Mouse (Mus musculus) T-helper 17 cell (primary cell): ENCODE data around the gene Rufy2.
"Not testable (repeated sequence)": the region's sequence is repeated elsewhere in the genome, so short reads cannot be mapped to it uniquely, and the experiment has no call there.

Experiments used
- in situ Hi-C, 2 experiments: fragments of 300-600 bp; cut with MboI, MseI; formaldehyde crosslinking; loops; 1 replicate in 1 of 2; 2 replicates in 1 of 2; pipeline ENCODE4 v1.15.1; 2025; ENCODE audit warnings: high pct_unique_total_duplicates in 2 of 2

The Rufy2 gene

DNA sequence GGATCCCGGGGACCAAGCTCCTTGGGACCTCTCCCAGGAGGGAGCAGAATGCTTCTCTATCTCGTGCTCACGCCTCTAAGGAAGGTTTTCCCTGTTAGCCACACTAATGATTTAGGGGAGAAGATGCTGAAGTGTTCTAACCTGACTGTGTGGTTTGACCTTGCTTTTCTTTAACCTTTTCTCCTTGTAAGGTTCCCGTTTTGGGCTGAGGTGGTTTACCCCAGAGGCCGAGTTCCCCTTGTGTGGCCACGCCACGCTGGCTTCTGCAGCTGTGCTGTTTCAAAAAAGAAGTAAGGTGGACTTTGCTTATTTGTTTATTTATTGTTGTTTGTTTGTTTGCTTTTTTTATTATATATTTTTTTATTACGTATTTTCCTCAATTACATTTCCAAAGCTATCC is 67.7 kb downstream of the Rufy2 start:
- in situ Hi-C loops = no loop called here

DNA sequence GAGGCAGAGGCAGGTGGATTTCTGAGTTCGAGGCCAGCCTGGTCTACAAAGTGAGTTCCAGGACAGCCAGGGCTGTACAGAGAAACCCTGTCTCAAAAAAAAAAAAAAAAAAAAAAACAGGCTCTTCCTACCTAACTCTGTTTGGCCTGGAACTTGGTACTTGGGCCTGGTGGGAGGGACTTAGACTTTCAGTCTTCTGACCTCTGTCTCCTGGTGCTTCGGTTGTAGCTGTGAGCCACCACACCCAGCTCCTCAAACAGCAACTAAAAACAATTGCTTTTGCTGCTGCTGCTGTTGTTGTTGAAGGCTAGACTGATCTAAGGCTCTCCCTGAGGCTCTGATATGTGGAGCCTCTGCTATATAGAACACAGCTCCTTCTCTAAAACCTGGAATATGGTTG is 69.1 kb downstream of the Rufy2 start:
- in situ Hi-C loops = no loop called here

DNA sequence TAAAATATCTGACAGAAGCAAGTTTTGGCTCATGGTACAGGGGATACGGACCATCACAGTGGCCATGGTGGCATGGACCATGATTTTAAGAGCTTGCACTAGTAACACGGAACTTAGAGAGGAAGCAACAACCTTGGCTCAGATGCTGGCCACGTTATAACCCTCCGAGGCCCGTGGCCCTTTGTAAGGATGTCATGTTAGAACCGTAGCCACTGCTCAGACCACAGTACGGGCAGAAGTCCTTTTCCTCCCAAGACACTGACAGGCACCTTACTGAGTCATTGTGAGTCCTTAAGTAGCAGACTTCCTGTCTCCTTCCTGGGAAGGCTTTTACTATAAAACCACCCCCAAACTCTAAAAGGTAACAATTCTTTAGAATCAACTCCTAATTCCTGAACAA is 71.2 kb downstream of the Rufy2 start:
- in situ Hi-C loops = no loop called here

DNA sequence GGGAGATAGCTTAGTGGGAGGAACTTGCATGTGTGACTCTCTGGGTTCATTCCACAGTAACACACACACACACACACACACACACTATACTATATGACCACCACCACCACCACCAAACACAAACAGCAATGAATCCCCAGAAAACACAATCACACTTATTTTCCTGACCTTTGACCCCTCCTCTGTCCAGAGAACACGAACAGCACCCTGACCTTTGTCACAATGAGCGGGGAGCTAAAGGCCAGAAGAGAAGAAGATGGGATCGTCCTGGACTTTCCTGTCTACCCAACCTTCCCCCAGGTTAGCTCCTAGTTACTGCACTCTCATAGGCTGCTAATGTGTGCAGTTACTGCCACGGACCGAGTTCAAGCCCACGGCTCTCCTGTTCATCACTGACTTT is 72.0 kb downstream of the Rufy2 start:
- in situ Hi-C loops = no loop called here

DNA sequence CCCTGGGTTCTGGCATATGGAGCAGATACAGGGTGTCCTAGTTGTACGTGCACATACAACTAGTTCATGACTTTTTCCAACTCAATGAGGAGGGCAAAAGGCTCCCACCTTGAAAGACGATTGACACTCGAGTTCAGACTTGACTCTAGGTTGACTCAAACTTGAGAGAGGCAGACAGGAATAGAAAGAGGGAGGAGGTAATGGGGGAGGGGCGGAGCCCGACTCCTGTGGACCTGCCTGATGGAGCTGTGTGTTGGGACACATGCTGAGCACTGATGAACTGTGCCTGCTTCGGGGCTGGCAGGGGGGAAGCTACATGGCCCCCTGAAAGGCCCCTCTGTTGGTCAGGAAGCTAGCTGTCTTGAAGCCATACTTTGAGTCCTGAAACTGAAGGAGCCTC is 73.0 kb downstream of the Rufy2 start:
- in situ Hi-C loops = no loop called here

DNA sequence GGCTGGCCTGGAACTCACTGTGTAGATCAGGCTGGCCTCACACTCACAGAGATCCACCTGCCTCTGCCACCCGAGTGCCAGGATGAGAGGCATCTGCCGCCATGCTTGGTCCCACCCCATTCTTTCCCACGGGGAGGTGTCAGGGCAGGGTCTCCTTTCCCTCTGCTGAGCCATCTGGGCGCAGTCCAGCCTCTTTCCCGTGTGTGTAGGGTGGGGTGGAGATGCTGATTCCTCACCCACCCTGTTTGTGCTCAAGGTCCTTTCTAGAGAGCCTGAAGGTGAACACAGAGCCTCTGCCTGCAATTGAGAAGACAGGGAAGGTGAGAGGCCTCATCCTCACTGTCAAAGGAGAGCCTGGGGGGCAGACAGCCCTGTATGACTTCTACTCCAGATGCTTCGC is 74.0 kb downstream of the Rufy2 start:
- in situ Hi-C loops = not testable (repeated sequence)

DNA sequence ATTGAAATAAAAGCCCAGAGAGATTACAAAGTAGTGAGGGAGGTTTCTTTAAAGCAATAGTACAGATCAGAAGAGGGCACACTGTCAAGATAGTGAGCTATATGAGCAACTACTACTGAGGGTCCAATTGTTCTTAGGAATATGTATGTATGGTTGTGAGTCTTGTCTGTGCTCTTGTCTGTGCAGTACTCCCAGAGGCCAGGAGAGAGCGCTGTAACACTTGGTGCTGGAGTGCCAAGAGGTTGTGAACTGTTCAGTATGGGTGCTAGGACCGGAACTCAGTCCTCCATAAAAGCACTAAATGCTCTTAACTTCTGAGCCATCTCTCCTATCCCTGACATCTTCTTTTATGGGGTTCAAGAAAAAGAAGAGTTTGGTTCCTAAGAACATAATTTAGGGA is 74.6 kb downstream of the Rufy2 start:
- in situ Hi-C loops = no loop called here

DNA sequence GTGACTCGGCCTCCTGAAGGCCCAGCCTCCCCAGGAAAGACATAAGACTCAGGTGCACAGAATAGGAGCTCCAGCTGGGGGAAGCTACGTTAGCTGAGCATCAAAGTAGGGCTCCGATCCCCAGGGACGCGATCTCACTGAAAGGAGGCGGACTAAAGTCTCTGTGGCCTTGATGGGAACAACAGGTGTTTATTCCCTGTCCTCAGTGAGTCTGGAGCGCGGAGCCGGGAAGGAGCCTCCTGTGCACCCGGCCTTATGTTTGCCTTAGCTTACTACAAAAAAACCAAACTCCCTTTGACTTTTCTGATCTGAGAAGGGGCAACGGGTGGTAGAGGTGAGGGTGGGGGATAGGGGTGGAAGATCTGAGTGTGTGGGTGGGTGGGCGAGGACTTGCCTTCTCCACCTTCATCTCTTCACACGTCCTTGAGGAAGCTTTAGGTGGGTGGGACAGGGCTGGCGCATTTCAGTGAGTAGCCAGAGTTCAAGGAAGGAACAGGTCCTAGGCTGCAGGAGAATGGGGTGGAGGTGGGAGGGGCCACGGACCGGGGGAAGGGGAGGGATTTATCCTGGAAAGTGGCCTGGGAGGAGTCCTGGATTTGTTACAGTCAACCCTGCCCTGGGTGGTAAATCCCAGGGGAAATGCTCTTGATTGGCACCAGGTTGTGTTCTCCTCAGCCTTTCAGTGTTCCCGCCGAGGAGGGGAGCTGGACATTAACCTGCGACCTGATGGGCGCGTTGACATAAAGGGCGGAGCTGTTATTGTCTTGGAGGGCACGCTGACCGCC is 77.1 kb downstream of the Rufy2 start:
- in situ Hi-C loops = no loop called here

DNA sequence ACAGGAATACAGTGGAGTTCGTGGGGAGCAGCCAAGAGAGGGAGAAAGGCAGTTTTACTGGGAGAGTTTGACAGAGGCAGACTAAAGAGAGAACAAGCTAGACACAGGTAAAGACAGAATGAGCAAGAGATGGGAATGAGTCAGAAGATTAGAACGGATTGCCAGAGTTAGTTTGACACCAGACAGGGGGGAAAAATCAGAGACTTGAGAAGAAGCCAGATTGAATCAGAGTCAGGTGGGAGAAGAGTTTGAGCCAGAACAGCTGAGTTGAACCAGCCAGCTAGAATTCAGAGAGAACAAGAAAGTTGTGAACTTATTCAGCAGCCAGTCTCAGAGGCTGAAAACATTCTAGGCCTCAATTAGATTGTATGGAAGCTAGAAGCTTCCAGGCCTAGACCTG is 79.8 kb downstream of the Rufy2 start, which contains the start of gene Pbld1:
Gene Pbld1 (plus strand): TSS at position 301 of the 400 bp plus-strand sequence.
- in situ Hi-C loops = loop anchor here in 1 of 2 experiments (10.0 kb wide), 1 partner anchor 1275 kb away; the partner anchor contains the start of gene H2afy2

DNA sequence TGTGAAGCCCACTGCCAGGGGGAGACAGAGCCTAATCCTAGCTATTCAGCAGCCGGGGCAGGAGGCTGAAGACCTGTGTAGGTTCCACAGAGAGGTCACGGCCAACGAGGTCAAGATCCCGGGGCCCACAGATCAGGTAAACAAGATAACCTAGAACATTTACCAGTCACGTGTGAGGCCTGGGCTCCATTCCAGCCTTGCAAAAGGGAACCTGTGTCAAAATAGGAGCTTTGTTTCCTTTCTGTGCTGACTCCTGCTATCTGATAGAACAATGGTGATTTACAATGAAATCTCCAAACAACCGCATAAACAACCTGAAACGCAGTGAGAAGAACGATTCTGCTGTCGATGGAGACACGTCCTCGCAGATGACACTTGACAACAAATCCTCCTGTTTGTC is 80.4 kb downstream of the Rufy2 start:
- in situ Hi-C loops = loop anchor here in 1 of 2 experiments (10.0 kb wide), 1 partner anchor 1276 kb away; the partner anchor contains the start of gene H2afy2

DNA sequence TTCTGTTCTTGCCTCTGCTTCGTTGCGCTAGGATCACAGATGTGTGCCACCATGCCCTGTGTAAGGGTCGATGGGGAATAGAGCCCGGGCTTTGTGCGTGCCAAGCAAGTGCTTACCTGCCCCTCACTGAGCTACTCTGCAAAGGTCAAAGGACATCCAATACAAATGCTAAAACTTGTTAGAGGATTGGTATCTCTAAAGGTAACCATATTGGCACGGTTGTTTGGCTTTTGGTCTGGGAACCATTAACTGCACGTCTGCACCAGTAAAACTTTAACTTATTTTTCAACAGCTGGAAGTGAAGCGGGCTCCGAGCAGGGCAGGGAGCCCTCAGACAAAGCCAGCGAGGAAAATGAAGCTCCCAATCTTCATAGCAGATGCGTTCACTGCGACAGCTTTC is 81.2 kb downstream of the Rufy2 start:
- in situ Hi-C loops = loop anchor here in 1 of 2 experiments (10.0 kb wide), 1 partner anchor 1276 kb away; the partner anchor contains the start of gene H2afy2

DNA sequence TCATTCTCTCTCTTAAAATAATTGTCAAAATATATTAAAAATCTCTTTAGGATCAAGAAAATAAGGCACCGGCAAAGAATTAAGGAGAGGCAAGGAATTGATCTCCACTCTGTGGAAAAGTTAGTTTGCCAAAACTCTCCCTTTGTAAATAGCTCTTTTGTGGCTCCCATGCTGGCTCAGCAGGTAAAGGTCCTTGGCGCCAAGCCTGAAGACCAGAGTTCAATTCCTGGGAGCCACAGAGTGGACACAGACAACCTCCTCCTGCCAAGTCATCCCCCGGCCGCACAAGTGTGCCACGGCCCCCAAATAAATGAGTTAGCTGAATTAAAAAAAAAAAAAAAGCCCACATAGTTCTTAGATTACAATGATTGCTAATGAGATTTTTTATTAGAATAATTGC is 82.7 kb downstream of the Rufy2 start:
- in situ Hi-C loops = loop anchor here in 1 of 2 experiments (10.0 kb wide), 1 partner anchor 1278 kb away; the partner anchor contains the start of gene H2afy2

DNA sequence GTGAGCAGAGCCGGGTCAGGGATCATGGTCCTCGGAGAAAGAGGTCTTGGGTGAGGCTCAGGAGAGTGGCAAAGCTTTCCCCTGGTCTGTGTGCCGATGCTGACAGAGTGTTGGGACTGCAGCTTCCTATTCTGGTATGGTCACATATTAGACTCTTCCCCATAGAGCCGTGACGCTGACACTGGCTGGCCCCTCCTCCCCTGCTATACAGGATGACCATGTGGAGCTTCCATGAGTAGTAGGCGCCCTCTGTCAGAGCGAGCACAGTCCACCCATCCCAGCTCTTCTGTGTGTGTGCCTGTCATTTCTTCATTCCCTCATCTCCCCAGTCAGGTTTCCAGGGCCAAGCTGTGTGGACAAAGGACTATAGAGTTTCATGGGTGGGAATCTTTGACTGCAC is 83.3 kb downstream of the Rufy2 start:
- in situ Hi-C loops = loop anchor here in 1 of 2 experiments (10.0 kb wide), 1 partner anchor 1279 kb away; the partner anchor contains the start of gene H2afy2

DNA sequence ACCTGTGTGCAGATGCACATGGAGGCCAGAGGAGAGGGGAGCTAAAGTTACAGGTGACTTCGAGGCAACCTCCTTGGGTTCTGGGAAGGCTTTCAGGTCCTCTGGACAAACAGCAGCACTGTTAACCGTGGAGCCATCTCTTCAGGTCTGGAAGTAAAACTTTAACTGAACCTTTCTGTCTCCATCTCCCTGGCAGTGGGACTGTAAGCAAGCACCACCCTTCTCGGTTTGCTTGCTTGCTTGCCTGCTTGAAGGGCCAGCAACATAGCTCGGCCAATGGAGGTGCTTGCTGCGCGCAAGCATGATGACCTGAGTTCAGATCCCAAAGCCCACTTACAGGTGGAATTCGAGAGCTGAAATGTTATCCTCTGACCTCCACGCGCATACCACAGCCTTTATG is 84.5 kb downstream of the Rufy2 start:
- in situ Hi-C loops = loop anchor here in 1 of 2 experiments (10.0 kb wide), 1 partner anchor 1280 kb away; the partner anchor contains the start of gene H2afy2

DNA sequence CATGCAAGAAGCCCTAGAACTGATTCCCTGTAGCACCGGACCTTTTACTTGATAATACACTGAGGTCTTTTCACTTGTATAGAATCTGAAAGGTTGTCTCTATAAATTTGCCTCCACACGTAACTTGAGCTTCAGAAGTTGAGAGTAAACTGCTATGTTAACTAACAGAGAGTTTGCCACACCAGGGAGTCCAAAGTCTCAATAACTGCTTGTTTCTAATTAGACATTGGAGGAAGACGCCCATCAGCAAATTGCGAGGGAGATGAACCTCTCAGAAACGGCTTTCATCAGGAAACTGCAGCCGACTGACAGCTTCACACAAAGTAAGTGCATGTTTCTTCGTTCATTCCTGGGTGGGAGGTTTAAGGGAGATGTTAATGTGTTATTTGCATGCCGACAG is 85.5 kb downstream of the Rufy2 start:
- in situ Hi-C loops = loop anchor here in 1 of 2 experiments (10.0 kb wide), 1 partner anchor 1281 kb away; the partner anchor contains the start of gene H2afy2

DNA sequence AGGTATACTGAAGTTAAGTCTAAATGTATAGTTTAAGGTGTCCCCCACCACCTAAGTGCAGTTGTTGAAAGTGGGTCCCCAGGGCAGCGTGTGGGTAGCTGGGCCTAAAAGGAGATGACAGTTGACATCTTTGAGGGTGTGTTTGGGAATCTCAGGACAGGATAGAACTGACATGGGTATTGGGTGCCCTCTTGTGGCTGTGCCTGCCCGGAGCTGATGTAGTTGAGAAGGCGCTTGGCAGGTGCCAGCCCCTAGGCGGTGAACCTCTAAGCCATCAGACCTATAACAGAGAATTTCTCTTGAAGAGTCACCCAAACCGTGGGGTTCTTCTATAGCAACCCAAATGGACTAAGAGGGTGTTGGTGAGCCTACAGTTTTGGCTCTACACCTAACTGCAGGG is 86.0 kb downstream of the Rufy2 start:
- in situ Hi-C loops = loop anchor here in 1 of 2 experiments (10.0 kb wide), 1 partner anchor 1281 kb away; the partner anchor contains the start of gene H2afy2
